Mouse (Mus musculus) ES-E14 (cell line): ENCODE results near the gene 1700042G07Rik. TPM values are rescaled to one million over a fixed set of nuclear protein-coding genes. Genes with fewer than 3 reads are reported as not detected.

Experiments used
- DNase-seq: peaks from one replicate; pipeline ENCODE4 v3.0.0-alpha.2; 2013; ENCODE audit warnings: low read depth, low spot score
- H3K27ac ChIP-seq: 2 replicates; pipeline ENCODE4 v1.5.1; 2012; ENCODE audit warnings: low read depth, mild to moderate bottlenecking, low read length, moderate library complexity, mixed read lengths; ENCODE audit not compliant: poor library complexity, insufficient read depth, severe bottlenecking
- H3K36me3 ChIP-seq: 2 replicates; pipeline ENCODE4 v1.6.1; 2012; ENCODE audit warnings: mild to moderate bottlenecking, low read length, moderate library complexity, mixed read lengths; ENCODE audit not compliant: control insufficient read depth, poor library complexity, insufficient read depth, severe bottlenecking
- H3K4me1 ChIP-seq, 2 experiments: fragments of 150-350 bp in 1 of 2; sonication (generic) in 1 of 2; 2 replicates each; pipeline ENCODE4 v1.6.1; 2012; ENCODE audit warnings: low read length in 2 of 2, mild to moderate bottlenecking in 1 of 2, mixed read lengths in 1 of 2; ENCODE audit not compliant: control insufficient read depth in 2 of 2, insufficient read depth in 2 of 2, poor library complexity in 1 of 2
- H3K4me3 ChIP-seq, 2 experiments: fragments of 150-350 bp in 1 of 2; sonication (generic) in 1 of 2; 2 replicates each; pipeline ENCODE4 v1.5.1; 2012; ENCODE audit warnings: low read length in 2 of 2, low read depth in 1 of 2, mild to moderate bottlenecking in 1 of 2, mixed read lengths in 1 of 2; ENCODE audit not compliant: insufficient read depth in 1 of 2, poor library complexity in 1 of 2, severe bottlenecking in 1 of 2
- H3K9ac ChIP-seq: 2 replicates; pipeline ENCODE4 v1.6.1; 2012; ENCODE audit warnings: low read depth, mild to moderate bottlenecking, low read length, mixed read lengths; ENCODE audit not compliant: poor library complexity, insufficient read depth, severe bottlenecking
- H3K9me3 ChIP-seq: fragments of 150-350 bp; sonication (generic); 2 replicates; pipeline ENCODE4 v1.6.1; 2012; ENCODE audit warnings: low read depth, mild to moderate bottlenecking, low read length; ENCODE audit not compliant: control insufficient read depth, insufficient read depth
- CHD2 ChIP-seq: IDR thresholded peaks from 2 replicates; pipeline ENCODE4 v1.6.1; 2014; ENCODE audit warnings: mild to moderate bottlenecking, low read depth, low read length, inconsistent platforms
- HCFC1 ChIP-seq: IDR thresholded peaks from 2 replicates; pipeline ENCODE4 v1.6.1; 2012; ENCODE audit warnings: low read length, inconsistent platforms, borderline replicate concordance; ENCODE audit not compliant: insufficient read depth
- MAFK ChIP-seq: IDR thresholded peaks from 2 replicates; pipeline ENCODE4 v1.6.1; 2014; ENCODE audit warnings: mild to moderate bottlenecking, low read depth, low read length, inconsistent platforms; ENCODE audit not compliant: insufficient read depth
- ZC3H11A ChIP-seq: IDR thresholded peaks from 2 replicates; pipeline ENCODE4 v1.6.1; 2012; ENCODE audit warnings: low read depth, mild to moderate bottlenecking, inconsistent platforms, low read length, borderline replicate concordance
- ZNF384 ChIP-seq: IDR thresholded peaks from 2 replicates; pipeline ENCODE4 v1.6.1; 2012; ENCODE audit warnings: low read depth, low read length, inconsistent platforms
- in situ Hi-C, 2 experiments: fragments of 600-800 bp; cut with MboI; formaldehyde crosslinking; loops; one replicate each; pipeline ENCODE4 v1.15.1; 2025; ENCODE audit warnings: low sequenced_read_pairs in 2 of 2, inconsistent platforms in 1 of 2; ENCODE audit not compliant: unreplicated experiment in 2 of 2
- total RNA-seq: library from RNA; depleted of rRNA; stranded (reverse); fragments of 300-350 nt; gene quantifications from 2 replicates; pipeline ENCODE4 v1.2.3, GENCODE M21; 2012

1700042G07Rik gene
- total RNA-seq, 1 experiment: not detected

- Histone ChIP-seq H3K27ac (no peak overlapping the region), H3K4me1 (peaks cover 5 to 16% of the 10 kb centered on the region in 2 experiments; a peak in 3 of 4 replicates), H3K4me3 (no peak overlapping the region), H3K36me3 (no peaks in the 10 kb centered on the region; the same call in 1 of the 2 replicates), H3K9me3 (no peaks in the 10 kb centered on the region), H3K9ac (no peak overlapping the region)
- TF ChIP-seq ZNF384: no peak
- no peak for TF ChIP-seq ZC3H11A
- TF ChIP-seq HCFC1: no peak
- TF ChIP-seq MAFK: no peak
- no peak for TF ChIP-seq CHD2
- in situ Hi-C loops: no loop called here
- no peak for DNase-seq
Observed at GRCm38 (mm10) chr4:116164759-116165554, 8.2 kb upstream of the 1700042G07Rik start.

GRCm38 (mm10) chr4:116165708-116166407 is 7.3 kb upstream of the 1700042G07Rik start:
- peaks cover 5 to 16% of the 10 kb centered on the region in 2 experiments for H3K4me1 ChIP-seq
- DNase-seq: no peak
- no peak overlapping the region for H3K4me3 ChIP-seq
- TF ChIP-seq ZC3H11A: no peak
- no peak for TF ChIP-seq HCFC1
- no peak for TF ChIP-seq ZNF384
- TF ChIP-seq MAFK: no peak
- TF ChIP-seq CHD2: no peak
- no peaks in the 10 kb centered on the region for H3K9me3 ChIP-seq
- no peaks in the 10 kb centered on the region; the same call in 1 of the 2 replicates for H3K36me3 ChIP-seq
- in situ Hi-C loops: no loop called here
- H3K9ac ChIP-seq: no peak overlapping the region
- H3K27ac ChIP-seq: no peak overlapping the region

GRCm38 (mm10) chr4:116167404-116167803 is 5.8 kb upstream of the 1700042G07Rik start, which contains the start of gene Tspan1:
TSS of gene Tspan1 (minus strand) at chr4:116167601.
- H3K9me3 ChIP-seq: no peaks in the 10 kb centered on the region
- H3K4me1 ChIP-seq: peaks cover 5 to 16% of the 10 kb centered on the region in 2 experiments
- in situ Hi-C loops: no loop called here
- DNase-seq: no peak
- H3K27ac ChIP-seq: no peak within 1 kb of the TSS
- H3K9ac ChIP-seq: no peak within 1 kb of the TSS; the same call in 1 of the 2 replicates
- TF ChIP-seq CHD2 (no peak), ZC3H11A (no peak), HCFC1 (no peak), MAFK (no peak), ZNF384 (no peak)
- no peaks in the 10 kb centered on the region for H3K36me3 ChIP-seq
- no peak within 1 kb of the TSS for H3K4me3 ChIP-seq

- no peak for DNase-seq
- no peaks in the 10 kb centered on the region for H3K9me3 ChIP-seq
- no peak overlapping the region for H3K4me3 ChIP-seq
- peaks cover 5 to 23% of the 10 kb centered on the region in 2 experiments for H3K4me1 ChIP-seq
- TF ChIP-seq ZNF384 (no peak), ZC3H11A (peak; percentile 25; the same call in 1 of the 2 replicates)
- H3K36me3 ChIP-seq: no peaks in the 10 kb centered on the region
- no peak overlapping the region for H3K27ac ChIP-seq
- H3K9ac ChIP-seq: no peak overlapping the region
- in situ Hi-C loops: no loop called here
Observed at GRCm38 (mm10) chr4:116168617-116169352, 4.4 kb upstream of the 1700042G07Rik start.
